16 mouse cellular contexts compared by ENCODE assay signal in the genomic region with DNA sequence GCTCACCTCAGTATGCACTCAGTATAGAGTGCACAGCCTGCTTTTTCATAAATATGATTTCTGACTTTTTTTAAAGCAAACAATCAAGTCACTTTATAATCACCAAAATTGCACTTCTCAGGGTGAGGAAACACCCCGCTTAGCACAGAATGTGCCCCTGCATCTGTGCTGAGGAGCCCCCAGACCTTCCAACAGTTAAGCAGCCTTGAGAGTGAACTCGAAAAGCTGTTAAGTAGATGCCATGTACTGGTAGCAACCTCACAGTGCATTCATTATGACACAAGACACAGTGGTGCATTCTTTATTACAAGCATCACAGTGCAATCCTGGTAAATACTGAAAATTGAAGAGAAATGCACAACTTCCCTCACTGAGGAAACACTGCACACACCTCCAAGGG.
"Had no signal": no experiment of that assay in that cellular context is flagged by ENCODE, and none has a peak within 500 bp of the region (broad histone marks: within the 10 kb centered on the region; RNA-seq: fewer than 3 reads in every experiment).

No protein-coding gene starts in this region.

- H3K9me3 ChIP-seq: lung, embryonic 15.5 days; megakaryocyte, embryonic 14.5 days; midbrain, embryonic 13.5 days; midbrain, embryonic 15.5 days; neural tube, embryonic 12.5 days; stomach, embryonic 15.5 days had no signal

- H3K27ac ChIP-seq: lung, embryonic 15.5 days; macrophage; midbrain, embryonic 13.5 days; midbrain, embryonic 15.5 days; neural tube, embryonic 12.5 days; stomach, embryonic 15.5 days; stomach, postnatal 0 days had no signal

- DNase-seq: lung, adult 2 months; lung, postnatal 14 days; lung, postnatal 36 days; right cerebral cortex, postnatal 14 days; thymus, adult 2 months; thymus, postnatal 36 days had no signal

- ATAC-seq: lung, postnatal 0 days; midbrain, embryonic 13.5 days; midbrain, embryonic 15.5 days had no signal

- H3K4me2 ChIP-seq: lung, embryonic 15.5 days; midbrain, embryonic 11.5 days; midbrain, embryonic 13.5 days; midbrain, embryonic 15.5 days; neural tube, embryonic 12.5 days; stomach, embryonic 15.5 days had no signal

- H3K9ac ChIP-seq: lung, embryonic 15.5 days; midbrain, embryonic 13.5 days; midbrain, embryonic 15.5 days; neural tube, embryonic 12.5 days; stomach, embryonic 15.5 days had no signal

- H3K27me3 ChIP-seq: lung, embryonic 15.5 days; midbrain, embryonic 13.5 days; midbrain, embryonic 15.5 days; neural tube, embryonic 12.5 days; stomach, embryonic 15.5 days had no signal

- H3K36me3 ChIP-seq: lung, embryonic 15.5 days; midbrain, embryonic 13.5 days; midbrain, embryonic 15.5 days; neural tube, embryonic 12.5 days; stomach, embryonic 15.5 days had no signal

- H3K4me1 ChIP-seq: stomach, embryonic 15.5 days had no signal

- H3K4me3 ChIP-seq: lung, embryonic 15.5 days; megakaryocyte, embryonic 14.5 days; midbrain, embryonic 13.5 days; midbrain, embryonic 15.5 days; neural tube, embryonic 12.5 days; stomach, embryonic 15.5 days had no signal
